Mouse (Mus musculus) cerebral cortex, adult 2 months (tissue): Measurements from ENCODE around the gene Hpcal1.

ENCODE experiments used
- WGBS: fragments of 180-500 bp; shearing (Covaris S2); methylation state at CpG from one replicate; pipeline ENCODE4 v1.1.7; 2018; 5-methylcytosine and 5-hydroxymethylcytosine counted together

Gene Hpcal1

GRCm38 (mm10) chr12:17686116-17686515 lies 4.5 kb upstream of the Hpcal1 start:
- WGBS = 86% methylated on average over 2 of the region's 2 CpGs

- 96% methylated on average over 3 of the region's 3 CpGs for WGBS
Observed at GRCm38 (mm10) chr12:17688913-17689312, 1.7 kb upstream of the Hpcal1 start.

DNA sequence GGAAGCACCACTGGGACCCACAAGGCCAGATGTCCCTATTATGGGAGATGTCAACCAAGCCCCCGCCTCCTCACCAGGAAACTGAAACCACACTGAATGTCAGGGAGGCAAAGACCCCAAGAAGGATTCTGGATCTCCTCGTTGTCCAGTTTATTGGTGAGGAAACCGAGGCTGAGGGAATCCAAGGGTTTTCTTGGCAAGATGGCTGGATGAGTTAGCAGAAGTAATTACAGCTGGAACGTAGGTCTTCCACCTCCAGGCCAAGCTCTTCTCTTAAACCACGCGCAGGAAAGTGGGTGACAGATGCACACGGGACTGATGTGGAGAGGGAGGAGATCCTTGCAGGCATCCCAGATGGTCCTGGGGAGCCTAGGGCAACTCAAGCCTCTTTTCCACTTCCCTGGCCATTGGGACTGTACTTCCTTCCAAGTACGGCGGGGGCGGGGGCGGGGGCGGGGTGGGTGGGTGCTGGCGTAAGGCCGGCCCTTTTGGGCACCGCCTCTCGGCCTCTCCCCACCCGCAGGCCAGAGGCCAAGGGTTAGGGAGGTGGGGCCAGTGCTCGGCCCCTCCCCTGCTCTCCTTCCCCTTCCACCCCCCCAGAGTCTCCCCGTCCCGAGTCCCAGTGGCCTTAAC lies 609 bp upstream of the Hpcal1 start:
- WGBS = 14% methylated on average over 20 of the region's 20 CpGs

DNA sequence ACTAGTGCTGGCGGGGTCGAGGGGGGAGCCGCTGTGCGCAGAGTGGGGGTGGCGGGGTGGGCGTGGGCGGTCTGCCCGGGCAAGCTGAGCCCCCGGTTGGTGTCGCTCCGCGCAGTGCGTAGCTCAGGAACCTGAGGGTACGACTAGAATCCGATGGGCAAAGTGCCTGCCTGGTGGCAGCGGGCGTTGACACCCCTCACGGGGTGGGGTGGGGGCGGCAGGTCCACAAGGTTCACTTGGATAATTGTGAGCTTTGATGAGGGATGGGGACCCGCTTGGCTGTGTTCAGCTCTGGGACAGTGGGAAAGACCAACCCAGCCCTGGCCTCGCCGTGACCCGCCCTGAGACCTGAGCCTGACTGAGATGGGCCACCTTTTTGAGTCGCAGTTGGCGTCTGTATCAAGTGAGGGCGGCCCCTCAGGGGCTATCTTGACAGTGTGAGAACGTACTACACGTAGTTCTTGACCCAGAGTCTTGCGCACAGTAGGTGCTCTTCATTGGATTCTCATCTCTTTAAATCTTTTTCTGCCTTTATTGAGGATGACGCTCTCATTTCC lies 742 bp downstream of the Hpcal1 start:
- under 1% methylated on average over 30 of the region's 30 CpGs for WGBS

- WGBS = 3% methylated on average over 23 of the region's 23 CpGs
Observed at GRCm38 (mm10) chr12:17691891-17692321, 1.2 kb downstream of the Hpcal1 start.

DNA sequence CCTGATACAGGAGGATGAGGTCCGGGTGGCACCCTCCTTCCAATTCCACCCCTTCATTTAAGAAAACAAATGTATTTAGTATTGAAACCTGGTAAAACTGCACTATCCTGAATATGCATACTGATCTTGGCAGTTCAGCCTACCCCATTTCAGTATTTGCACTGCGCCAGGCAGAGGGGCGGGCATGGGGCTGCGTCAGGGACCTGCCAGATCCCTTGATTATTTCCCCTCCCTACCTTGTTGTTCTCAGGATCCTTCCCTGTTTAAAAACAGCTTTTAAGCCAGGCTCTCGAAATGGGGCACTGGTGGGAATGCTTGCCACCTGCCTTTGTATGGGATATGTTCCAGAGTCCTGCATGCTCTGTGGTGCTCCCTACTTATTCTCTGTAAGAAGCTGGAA lies 1.7 kb downstream of the Hpcal1 start:
- 66% methylated on average over 5 of the region's 5 CpGs for WGBS

- WGBS = 73% methylated on average over 4 of the region's 4 CpGs
Observed at GRCm38 (mm10) chr12:17692953-17693352, 2.3 kb downstream of the Hpcal1 start.

DNA sequence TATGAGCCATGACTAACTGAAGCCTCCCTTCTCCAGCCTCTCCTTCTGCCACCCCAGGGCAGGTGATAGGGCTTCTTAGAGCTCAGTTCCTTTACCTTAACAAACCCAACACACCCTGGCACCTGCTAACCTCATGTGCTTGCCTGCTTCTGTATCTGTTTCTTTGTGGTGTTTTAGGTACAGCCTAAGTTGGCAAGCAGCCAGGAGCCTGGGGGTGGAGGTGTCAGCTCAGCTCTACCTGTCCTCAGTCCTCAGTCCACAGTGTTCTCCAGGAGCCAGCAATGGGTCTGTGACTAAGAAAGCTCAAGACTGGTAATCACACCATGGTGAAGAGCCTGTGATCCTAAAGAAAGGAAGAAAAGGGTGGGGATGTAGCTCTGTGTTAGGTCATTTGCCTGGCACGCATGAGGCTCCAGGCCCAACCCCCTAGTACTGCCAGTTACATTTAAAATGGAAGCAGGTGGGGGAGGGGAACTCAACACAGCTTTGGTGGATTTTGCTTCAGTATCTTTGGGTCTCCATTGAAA lies 4.0 kb downstream of the Hpcal1 start:
- 70% methylated on average over 1 of the region's 1 CpGs for WGBS

DNA sequence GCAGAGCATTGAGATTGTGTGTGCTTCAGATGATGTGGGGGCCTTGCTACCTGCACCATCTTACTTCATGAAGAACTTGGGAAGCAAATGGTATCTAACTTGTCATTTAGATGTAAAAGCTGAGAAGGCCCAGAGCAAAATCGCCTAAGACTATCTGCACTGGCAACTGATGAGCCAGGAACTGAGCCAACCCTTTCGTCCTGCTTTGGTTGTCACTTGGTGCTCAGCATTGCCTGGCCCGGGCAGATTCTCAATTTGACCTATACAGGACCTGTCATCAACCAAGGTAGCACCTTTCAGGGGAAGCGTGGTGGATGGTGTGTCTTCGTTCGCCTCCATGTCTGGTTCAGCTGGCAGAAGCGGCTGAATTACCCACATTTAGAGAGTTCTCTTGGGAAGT lies 5.7 kb downstream of the Hpcal1 start:
- WGBS = 96% methylated on average over 7 of the region's 7 CpGs

DNA sequence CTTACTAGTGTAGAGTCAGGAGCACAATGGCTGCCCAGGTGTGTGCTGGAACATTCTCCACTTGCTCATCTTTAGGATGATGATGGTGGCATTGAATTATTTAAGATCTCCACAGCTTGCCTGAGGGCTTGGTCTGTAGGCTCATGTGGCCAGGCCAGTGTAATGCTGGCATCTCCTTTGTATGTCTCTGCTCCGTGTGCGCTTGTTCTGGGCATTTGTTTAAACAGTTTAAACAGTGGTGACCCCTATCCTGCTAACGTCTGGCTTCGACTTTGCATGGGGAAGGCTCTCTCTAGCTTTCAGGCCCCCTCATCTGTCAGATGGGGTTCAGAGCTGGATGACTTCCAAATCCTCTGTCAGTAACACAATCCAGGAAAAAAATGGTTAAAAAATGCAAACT lies 8.3 kb downstream of the Hpcal1 start:
- WGBS = 87% methylated on average over 4 of the region's 4 CpGs

DNA sequence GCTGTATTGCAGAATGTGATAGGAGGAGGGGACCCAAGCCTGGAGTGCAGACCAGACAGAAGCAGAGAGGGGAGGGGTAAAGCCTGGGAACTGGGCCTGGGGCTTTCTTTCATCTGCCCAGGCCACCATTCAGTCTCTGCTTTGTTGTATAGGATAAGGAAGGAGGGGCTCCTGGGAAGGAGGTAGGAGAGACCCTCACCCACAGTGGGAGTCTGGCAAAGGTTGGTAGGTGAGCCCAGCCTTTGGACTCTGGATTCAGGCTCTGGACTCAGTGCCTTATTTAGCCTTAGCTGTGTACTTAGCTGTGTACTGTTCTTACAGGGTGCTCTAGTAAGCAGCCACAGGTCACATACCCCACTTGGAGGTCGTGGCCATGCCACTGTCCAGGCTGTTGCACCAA lies 8.8 kb downstream of the Hpcal1 start:
- 77% methylated on average over 1 of the region's 1 CpGs for whole genome bisulfite sequencing

DNA sequence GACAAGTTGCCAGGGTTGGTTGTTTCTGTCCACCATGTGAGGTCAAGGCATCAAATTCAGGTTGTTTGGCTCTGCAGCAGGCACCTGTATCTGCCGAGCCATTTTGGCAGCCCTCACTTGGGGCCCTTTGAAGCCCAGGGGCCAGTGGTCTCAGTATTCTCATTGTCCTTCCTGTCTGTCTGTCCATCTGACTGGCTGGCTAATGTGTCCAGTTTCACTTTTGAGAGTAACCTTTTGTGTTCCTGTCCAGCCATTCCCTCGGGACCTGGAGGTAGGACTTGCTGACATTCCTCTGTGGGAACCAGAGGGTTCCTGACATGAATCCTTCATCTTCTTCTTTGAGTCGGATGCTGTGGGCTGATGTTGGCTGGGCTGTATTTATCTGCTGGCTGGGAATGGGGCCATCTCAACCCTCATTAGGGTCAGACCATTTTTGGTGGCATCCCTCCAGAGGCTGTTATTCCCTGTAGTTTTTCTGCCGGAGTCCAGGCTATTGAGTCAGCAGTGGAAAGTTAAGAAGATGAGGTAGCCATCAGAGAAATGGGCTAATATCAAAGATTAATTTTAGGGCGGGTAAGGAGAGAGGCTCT lies 10.6 kb downstream of the Hpcal1 start:
- WGBS = 70% methylated on average over 5 of the region's 5 CpGs

GRCm38 (mm10) chr12:17701795-17702194 lies 11.1 kb downstream of the Hpcal1 start:
- 58% methylated on average over 2 of the region's 2 CpGs for WGBS

DNA sequence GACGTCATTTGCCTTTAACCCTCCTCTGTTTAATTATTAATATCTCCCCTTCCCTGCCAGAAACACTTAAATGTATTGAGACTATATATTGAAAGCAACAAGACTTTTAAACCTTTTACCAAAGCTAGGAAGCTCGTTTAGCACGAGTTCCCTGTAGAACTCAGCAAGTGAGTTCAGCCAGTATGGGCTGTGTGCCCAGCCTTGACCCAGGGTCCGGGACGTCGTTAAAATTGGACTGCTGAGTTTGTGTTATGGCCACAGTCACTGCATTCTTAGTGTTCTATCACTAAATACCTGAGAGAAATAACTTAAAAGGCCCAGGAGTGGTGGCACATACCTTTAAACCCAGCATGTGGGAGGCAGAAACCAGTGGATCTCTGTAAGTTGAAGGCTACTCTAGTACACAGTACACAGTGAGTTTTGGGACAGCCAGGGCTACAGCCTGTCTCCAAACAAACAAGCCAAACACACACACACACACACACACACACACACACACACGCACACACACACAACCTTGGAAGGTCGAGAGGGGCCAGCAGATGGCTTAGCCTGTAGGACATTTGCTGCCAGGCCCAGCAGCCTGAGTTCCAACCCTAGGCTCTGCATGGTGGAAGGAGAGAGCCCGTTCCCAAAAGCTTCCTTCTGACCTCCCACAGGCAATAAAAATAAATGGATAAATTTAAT lies 11.7 kb downstream of the Hpcal1 start:
- 56% methylated on average over 9 of the region's 9 CpGs for WGBS

DNA sequence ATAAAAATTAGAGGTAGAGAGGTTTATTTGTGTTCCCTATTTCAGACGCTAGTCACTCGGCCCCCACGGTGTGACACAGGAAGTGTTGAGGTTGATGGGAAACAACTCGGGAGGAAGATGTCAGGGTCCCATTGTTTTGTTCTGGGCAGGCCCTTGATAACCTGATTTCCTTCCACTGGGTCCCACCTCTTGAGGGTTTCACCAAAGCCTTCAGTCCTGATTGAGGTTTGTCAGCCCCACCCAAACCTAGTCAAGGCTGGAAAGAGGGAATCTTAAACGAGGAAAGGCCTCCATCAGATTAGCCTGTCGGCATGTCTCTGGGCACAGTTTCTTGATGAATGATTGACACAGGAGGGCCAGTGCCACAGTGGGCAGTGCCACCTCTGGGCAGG lies 12.3 kb downstream of the Hpcal1 start:
- WGBS = 84% methylated on average over 6 of the region's 6 CpGs

DNA sequence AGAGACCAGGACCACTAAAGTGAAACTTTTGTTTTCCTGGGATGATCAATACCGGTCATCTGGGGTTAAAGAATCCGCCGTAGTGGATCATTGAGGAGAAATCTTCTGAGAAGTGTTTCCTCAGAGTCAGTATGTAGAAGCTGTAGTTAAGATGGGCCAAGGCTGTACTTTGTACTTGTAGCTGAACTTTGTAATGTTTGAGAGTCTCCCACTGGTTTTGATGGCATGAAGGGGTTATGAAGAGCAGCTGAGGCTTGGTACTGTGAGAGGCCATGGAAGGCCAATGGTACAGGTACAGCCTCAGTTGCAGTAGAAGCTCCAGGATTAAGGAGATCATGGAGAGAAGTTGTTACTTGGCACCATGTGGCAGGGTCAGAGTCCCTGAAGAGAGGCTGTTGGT lies 13.2 kb downstream of the Hpcal1 start:
- 98% methylated on average over 3 of the region's 3 CpGs for WGBS

DNA sequence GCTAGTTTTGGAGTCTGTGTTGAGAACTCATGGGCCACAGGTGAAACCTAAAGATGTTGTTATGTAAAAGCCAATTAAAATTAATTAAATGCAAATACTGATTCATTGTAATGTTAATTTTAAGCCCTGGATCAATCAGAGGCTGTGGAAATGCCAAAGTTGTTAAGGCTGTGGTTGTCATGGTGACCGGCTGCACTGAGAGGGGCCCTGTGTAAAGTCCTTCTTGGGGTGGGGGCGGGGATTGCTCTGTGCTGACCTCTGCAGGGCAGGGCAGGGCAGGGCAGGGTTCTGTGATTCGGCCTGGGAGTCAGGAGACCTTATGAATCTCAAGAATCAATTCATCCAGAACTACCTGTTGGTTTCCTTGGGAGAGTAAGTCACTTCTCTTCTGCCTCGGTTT lies 18.8 kb downstream of the Hpcal1 start:
- 56% methylated on average over 4 of the region's 4 CpGs for WGBS

DNA sequence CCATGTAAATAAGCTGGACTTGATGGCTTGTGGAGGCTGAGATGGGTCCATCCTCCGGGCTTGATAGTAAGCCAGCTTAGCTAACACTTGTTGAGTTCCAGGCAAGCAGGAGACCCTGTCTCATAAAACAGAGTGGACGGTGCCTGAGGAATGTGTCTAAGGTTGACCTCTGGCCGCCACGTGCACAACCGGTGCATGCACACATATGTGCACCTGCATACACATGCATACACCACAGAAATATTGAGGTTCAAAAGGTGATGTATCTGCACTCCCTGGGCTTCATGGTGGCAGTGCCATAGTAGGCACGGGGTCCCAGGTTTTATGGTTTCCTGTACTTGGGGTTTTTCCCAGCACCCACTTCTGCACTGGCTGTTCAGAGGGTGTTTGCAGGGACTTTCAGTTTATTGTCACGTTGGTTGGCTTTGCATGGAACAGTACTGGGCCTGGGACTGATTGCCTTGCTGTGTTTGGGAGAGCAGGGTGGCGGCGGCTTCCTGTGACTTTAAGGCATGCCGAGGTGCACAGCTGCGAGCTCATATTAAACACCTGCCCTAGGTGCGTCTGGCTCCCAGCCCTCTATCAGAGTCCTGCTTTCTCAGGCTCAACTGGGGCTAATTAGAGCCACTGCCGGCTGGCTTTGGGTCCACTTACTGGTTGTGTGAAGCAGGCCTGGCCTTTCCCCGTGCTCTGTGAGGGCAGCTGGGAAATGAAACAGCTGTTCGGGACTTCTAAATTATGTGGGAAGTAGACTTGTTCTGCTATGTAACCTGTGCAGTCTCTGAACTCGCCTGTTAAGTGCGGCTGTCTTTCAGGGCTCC lies 19.5 kb downstream of the Hpcal1 start:
- WGBS = 81% methylated on average over 17 of the region's 17 CpGs

GRCm38 (mm10) chr12:17710747-17711092 lies 20.1 kb downstream of the Hpcal1 start:
- whole genome bisulfite sequencing = 74% methylated on average over 3 of the region's 3 CpGs

- WGBS = 77% methylated on average over 6 of the region's 6 CpGs
Observed at GRCm38 (mm10) chr12:17711731-17712388, 21.2 kb downstream of the Hpcal1 start.

DNA sequence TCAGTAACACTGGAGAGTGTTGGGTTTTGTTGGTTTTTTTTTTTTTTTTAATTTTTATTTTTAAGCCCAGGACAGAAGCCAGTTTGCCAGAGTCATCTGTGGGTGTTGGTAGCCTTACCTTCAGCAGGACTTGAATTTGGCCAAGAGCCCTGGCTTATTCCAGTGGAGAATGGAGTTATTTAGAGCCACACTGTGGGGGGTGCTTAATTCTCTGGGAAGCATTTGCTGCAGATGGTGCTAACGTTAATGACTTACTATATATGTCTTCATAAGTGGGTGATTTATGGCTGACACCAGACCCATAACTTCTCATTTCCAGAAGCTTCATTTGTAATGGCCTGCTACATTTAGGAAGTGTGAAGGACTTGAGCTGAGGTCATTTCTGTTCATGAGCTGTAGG lies 21.9 kb downstream of the Hpcal1 start:
- 23% methylated on average over 1 of the region's 1 CpGs for WGBS
